Mouse (Mus musculus): ENCODE measurements around the gene Vsir. TPM values are rescaled to one million over a fixed set of nuclear protein-coding genes. Genes with fewer than 3 reads are reported as not detected.

Gene Vsir
- polyA plus RNA-seq, 1 experiment from 2014 or later: 7.2 TPM

GRCm38 (mm10) chr10:60357441-60357840 is 10.8 kb downstream of the Vsir start:
- Histone ChIP-seq H3K4me3 (replicated peaks) (no peak overlapping the region), H3K27me3 (replicated peaks) (no peaks in the 10 kb centered on the region), H3K4me2 (replicated peaks) (no peak overlapping the region), H3K36me3 (no peaks in the 10 kb centered on the region), H3K9ac (no peak overlapping the region), H3K27ac (no peak overlapping the region), H3K4me1 (replicated peaks) (peaks cover 21% of the 10 kb centered on the region), H3K9me3 (no peaks in the 10 kb centered on the region)
- 94% methylated on average over 4 of the region's 4 CpGs for WGBS
- no peak for ATAC-seq

DNA sequence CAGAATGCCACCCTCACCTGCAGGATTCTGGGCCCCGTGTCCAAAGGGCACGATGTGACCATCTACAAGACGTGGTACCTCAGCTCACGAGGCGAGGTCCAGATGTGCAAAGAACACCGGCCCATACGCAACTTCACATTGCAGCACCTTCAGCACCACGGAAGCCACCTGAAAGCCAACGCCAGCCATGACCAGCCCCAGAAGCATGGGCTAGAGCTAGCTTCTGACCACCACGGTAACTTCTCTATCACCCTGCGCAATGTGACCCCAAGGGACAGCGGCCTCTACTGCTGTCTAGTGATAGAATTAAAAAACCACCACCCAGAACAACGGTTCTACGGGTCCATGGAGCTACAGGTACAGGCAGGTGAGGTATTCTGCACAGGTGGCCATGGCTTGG is 11.2 kb downstream of the Vsir start:
- H3K9me3 ChIP-seq: no peaks in the 10 kb centered on the region
- no peak overlapping the region for H3K4me3 ChIP-seq (replicated peaks)
- no peak overlapping the region for H3K9ac ChIP-seq
- H3K36me3 ChIP-seq: no peaks in the 10 kb centered on the region
- H3K27me3 ChIP-seq (replicated peaks): no peaks in the 10 kb centered on the region
- H3K4me1 ChIP-seq (replicated peaks): peaks cover 26% of the 10 kb centered on the region
- WGBS: 92% methylated on average over 14 of the region's 14 CpGs
- no peak overlapping the region for H3K4me2 ChIP-seq (replicated peaks)
- ATAC-seq: no peak
- no peak overlapping the region for H3K27ac ChIP-seq

DNA sequence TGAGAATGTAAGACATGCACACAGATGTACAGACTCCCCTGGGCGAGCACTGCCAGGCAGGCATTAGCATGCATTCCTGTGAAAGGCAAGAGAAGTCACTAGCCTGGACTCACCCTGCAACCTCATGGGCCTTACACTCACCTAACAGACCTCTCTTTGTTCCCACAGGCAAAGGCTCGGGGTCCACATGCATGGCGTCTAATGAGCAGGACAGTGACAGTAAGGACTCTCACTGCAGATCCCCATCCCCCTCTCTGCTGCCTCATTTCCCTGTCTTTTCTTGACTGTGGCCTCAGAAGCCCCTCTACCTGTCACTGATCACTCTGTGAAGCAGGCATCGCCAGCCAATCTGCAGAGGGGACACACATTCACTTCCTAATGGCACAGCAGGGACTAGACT is 12.1 kb downstream of the Vsir start:
- Histone ChIP-seq H3K36me3 (no peaks in the 10 kb centered on the region), H3K9me3 (no peaks in the 10 kb centered on the region), H3K27me3 (replicated peaks) (no peaks in the 10 kb centered on the region), H3K4me1 (replicated peaks) (peaks cover 24% of the 10 kb centered on the region), H3K4me2 (replicated peaks) (no peak overlapping the region), H3K4me3 (replicated peaks) (no peak overlapping the region), H3K9ac (no peak overlapping the region), H3K27ac (no peak overlapping the region)
- 69% methylated on average over 4 of the region's 4 CpGs for WGBS
- ATAC-seq: no peak

- H3K27me3 ChIP-seq (replicated peaks): no peaks in the 10 kb centered on the region
- no peak overlapping the region for H3K4me3 ChIP-seq (replicated peaks)
- H3K27ac ChIP-seq: peak overlapping the region; percentile 61
- peak; percentile 54; the same call in 1 of the 2 replicates for ATAC-seq
- no peak overlapping the region for H3K9ac ChIP-seq
- no peaks in the 10 kb centered on the region for H3K9me3 ChIP-seq
- no peaks in the 10 kb centered on the region for H3K36me3 ChIP-seq
- H3K4me2 ChIP-seq (replicated peaks): 0 out of 2 replicates have a peak overlapping the region, but pooled peaks have one; percentile 0
- WGBS: 44% methylated on average over 12 of the region's 12 CpGs
- peaks cover 21% of the 10 kb centered on the region for H3K4me1 ChIP-seq (replicated peaks)
These were observed 15.1 kb downstream of the Vsir start for GRCm38 (mm10) chr10:60361615-60362309.

- Histone ChIP-seq H3K4me2 (replicated peaks) (0 out of 2 replicates have a peak overlapping the region, but pooled peaks have one; percentile 0), H3K9ac (no peak overlapping the region), H3K27me3 (replicated peaks) (no peaks in the 10 kb centered on the region), H3K27ac (peak overlapping the region; percentile 61), H3K36me3 (no peaks in the 10 kb centered on the region), H3K9me3 (no peaks in the 10 kb centered on the region), H3K4me1 (replicated peaks) (peaks cover 21% of the 10 kb centered on the region), H3K4me3 (replicated peaks) (no peak overlapping the region)
- peak; percentile 58 for ATAC-seq
- WGBS: 37% methylated on average over 2 of the region's 2 CpGs
These were observed 15.6 kb downstream of the Vsir start for GRCm38 (mm10) chr10:60362310-60362628.

DNA sequence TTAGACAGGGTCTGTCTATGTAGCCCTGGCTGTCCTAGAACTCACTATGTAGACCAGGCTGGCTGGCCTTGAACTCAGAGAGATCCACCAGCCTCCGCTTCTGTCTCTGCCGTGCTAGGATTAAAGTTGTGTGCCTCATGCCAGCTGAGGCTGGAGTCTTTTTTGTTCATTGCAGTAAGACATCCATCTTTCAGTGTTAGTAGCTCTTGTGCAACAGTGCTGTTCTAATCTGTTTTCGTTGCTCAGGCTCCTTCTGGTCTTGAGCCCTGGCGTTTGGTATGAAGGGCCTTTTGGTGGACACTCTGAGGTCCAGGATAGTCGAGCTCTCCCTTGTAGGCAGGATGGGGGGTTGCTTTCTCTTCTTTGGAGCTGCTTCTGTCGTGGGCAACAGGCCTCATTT is 16.8 kb downstream of the Vsir start:
- H3K9ac ChIP-seq: no peak overlapping the region
- no peak overlapping the region for H3K4me3 ChIP-seq (replicated peaks)
- no peak overlapping the region for H3K4me2 ChIP-seq (replicated peaks)
- no peaks in the 10 kb centered on the region for H3K9me3 ChIP-seq
- no peak overlapping the region for H3K27ac ChIP-seq
- 68% methylated on average over 6 of the region's 6 CpGs for WGBS
- H3K4me1 ChIP-seq (replicated peaks): peaks cover 18% of the 10 kb centered on the region
- ATAC-seq: no peak
- H3K27me3 ChIP-seq (replicated peaks): no peaks in the 10 kb centered on the region
- no peaks in the 10 kb centered on the region for H3K36me3 ChIP-seq

DNA sequence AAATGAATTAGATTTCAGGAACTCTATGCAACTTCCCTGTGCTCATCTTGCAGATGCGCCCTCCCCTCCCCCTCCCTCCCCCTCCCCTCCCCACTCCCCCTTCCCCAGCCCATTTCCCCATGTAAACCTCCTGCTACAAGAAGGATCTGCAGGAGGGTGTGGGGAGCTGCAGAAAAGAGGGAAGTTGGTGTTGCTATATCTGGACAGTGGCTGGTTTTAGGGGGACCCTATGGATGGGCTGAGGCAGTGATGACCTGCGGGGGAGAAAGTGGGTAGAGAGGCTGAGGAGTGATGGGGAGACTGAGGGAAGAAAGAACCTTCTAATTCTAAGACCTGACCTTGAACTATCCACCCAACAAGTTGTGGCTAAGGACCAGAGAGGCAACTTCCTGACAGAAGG is 20.5 kb downstream of the Vsir start:
- H3K27ac ChIP-seq: no peak overlapping the region
- no peak for ATAC-seq
- WGBS: 66% methylated on average over 2 of the region's 2 CpGs
- peaks cover 8% of the 10 kb centered on the region for H3K4me1 ChIP-seq (replicated peaks)
- H3K9ac ChIP-seq: no peak overlapping the region
- H3K9me3 ChIP-seq: no peaks in the 10 kb centered on the region
- H3K4me2 ChIP-seq (replicated peaks): no peak overlapping the region
- no peak overlapping the region for H3K4me3 ChIP-seq (replicated peaks)
- H3K36me3 ChIP-seq: no peaks in the 10 kb centered on the region
- no peaks in the 10 kb centered on the region for H3K27me3 ChIP-seq (replicated peaks)

- Histone ChIP-seq H3K27me3 (replicated peaks) (no peaks in the 10 kb centered on the region), H3K4me1 (replicated peaks) (peaks cover under 1% of the 10 kb centered on the region; the same call in 1 of the 2 replicates)
These were observed 21.3 kb downstream of the Vsir start for GRCm38 (mm10) chr10:60367904-60368303.

DNA sequence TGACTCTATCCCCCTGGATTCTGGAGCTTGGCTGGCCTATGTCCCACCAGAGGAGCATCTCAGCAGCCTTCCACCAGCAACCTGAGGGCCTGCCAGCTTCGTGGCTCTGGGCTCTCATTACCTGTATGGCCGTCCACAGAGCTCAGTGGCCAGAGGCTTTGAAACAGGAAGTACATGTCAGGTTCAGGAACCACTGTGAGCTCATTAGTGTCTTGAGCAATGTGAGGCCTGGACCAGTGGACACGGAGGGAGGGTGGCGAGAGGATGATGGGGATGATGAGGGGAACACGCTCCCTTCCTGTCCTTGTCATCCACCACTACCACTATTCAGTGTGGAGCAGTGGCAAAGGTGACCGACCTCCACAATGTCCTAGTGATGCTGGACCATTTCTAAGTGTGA is 22.8 kb downstream of the Vsir start:
- 83% methylated on average over 6 of the region's 6 CpGs for WGBS
- no peak overlapping the region for H3K4me2 ChIP-seq (replicated peaks)
- no peak overlapping the region for H3K9ac ChIP-seq
- H3K4me3 ChIP-seq (replicated peaks): no peak overlapping the region
- no peak overlapping the region for H3K27ac ChIP-seq
- H3K27me3 ChIP-seq (replicated peaks): no peaks in the 10 kb centered on the region
- H3K36me3 ChIP-seq: no peaks in the 10 kb centered on the region
- H3K4me1 ChIP-seq (replicated peaks): peaks cover 4% of the 10 kb centered on the region; the same call in 1 of the 2 replicates
- no peak for ATAC-seq
- H3K9me3 ChIP-seq: no peaks in the 10 kb centered on the region

More at GRCm38 (mm10) chr10:60367904-60368303, 21.3 kb downstream of the Vsir start:
- Histone ChIP-seq H3K9ac (no peak overlapping the region), H3K4me3 (replicated peaks) (no peak overlapping the region), H3K4me2 (replicated peaks) (no peak overlapping the region), H3K36me3 (no peaks in the 10 kb centered on the region), H3K27ac (no peak overlapping the region), H3K9me3 (no peaks in the 10 kb centered on the region)
- 69% methylated on average over 4 of the region's 4 CpGs for WGBS
- ATAC-seq: no peak

DNA sequence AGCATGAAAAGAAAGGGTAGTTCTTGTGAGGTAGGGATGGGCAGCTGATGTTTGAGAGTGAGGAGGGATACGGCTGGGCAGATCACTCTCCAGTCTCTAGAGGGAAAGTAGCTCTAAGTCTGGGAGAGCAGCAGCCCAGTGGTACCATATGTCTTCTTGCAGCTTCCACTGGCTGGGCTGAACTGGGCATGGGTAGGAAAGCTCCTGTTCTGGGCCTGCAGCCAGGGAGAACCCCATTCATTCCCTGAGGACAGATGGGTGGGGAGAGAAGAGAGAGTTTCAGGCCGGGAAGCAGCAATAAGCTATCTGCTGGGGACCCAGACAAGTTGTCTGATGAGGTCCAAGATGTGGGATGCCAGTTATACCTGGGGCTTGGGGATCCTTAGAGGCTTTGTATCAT is 23.4 kb downstream of the Vsir start:
- ATAC-seq: no peak
- no peak overlapping the region for H3K27ac ChIP-seq
- peaks cover 4% of the 10 kb centered on the region; the same call in 1 of the 2 replicates for H3K4me1 ChIP-seq (replicated peaks)
- no peaks in the 10 kb centered on the region for H3K27me3 ChIP-seq (replicated peaks)
- H3K36me3 ChIP-seq: no peaks in the 10 kb centered on the region
- no peak overlapping the region for H3K4me3 ChIP-seq (replicated peaks)
- 77% methylated on average over 2 of the region's 2 CpGs for WGBS
- H3K9ac ChIP-seq: no peak overlapping the region
- H3K4me2 ChIP-seq (replicated peaks): no peak overlapping the region
- no peaks in the 10 kb centered on the region for H3K9me3 ChIP-seq

- H3K4me3 ChIP-seq (replicated peaks): no peak overlapping the region
- H3K27ac ChIP-seq: no peak overlapping the region
- H3K4me1 ChIP-seq (replicated peaks): peaks cover 4% of the 10 kb centered on the region; the same call in 1 of the 2 replicates
- H3K9ac ChIP-seq: no peak overlapping the region
- WGBS: 73% methylated on average over 5 of the region's 5 CpGs
- ATAC-seq: no peak
- no peaks in the 10 kb centered on the region for H3K36me3 ChIP-seq
- H3K9me3 ChIP-seq: no peaks in the 10 kb centered on the region
- H3K27me3 ChIP-seq (replicated peaks): no peaks in the 10 kb centered on the region
- no peak overlapping the region for H3K4me2 ChIP-seq (replicated peaks)
These were observed 24.0 kb downstream of the Vsir start for GRCm38 (mm10) chr10:60370601-60371061.

DNA sequence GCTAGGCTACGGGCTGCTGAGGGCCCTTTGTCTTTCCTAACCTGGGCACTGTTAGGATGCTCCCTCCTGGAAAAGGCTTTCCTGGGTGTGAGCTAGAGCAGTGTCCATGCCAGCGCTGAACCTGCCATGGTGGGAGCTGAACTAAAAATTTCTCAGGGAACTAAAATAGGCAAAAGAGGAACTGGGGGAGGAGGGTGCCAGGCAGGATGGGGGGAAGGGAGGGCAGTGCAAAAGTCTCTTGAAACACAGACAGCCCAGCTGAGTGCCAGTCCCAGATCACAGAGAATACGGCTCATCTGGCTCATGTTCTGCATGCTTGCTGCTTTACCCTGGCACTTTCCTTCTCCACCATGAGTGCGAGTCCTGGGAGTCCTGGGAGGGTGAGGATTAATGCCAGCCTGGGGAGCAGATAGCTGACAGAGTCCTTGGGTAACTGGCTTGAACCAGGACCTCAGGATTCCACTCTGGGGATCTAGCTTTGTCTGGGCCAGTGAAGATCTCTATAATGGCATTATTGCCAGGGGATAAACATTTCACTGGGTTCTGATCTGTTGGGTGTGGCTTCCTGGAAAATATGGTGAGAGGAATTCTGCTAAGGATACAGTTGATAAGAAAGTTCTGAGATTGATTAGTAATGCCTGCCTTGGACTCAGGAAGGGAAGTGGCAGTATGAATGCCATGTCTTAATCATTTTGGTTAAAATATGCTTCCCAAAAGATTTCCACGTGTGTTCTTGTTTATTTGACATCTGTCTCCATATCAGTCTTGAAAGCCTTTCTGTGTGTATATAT is 25.1 kb downstream of the Vsir start:
- ATAC-seq: no peak
- H3K27ac ChIP-seq: no peak overlapping the region
- no peaks in the 10 kb centered on the region for H3K36me3 ChIP-seq
- 78% methylated on average over 5 of the region's 5 CpGs for WGBS
- H3K4me1 ChIP-seq (replicated peaks): peaks cover 4% of the 10 kb centered on the region; the same call in 1 of the 2 replicates
- H3K27me3 ChIP-seq (replicated peaks): no peaks in the 10 kb centered on the region
- H3K9me3 ChIP-seq: no peaks in the 10 kb centered on the region
- no peak overlapping the region for H3K9ac ChIP-seq
- H3K4me2 ChIP-seq (replicated peaks): no peak overlapping the region
- no peak overlapping the region for H3K4me3 ChIP-seq (replicated peaks)
